Mouse (Mus musculus) olfactory bulb, adult 2 months (tissue): ENCODE measurements around the gene Pacrg.

ENCODE experiments used
- CTCF ChIP-seq: fragments of 200-500 bp; IDR thresholded peaks from 2 replicates; pipeline ENCODE4 v1.5.1; 2012; ENCODE audit warnings: low read depth, mild to moderate bottlenecking, low read length, moderate library complexity; ENCODE audit not compliant: insufficient read depth
- POLR2A ChIP-seq: fragments of 200-500 bp; IDR thresholded peaks from 2 replicates; pipeline ENCODE4 v1.6.1; 2012; ENCODE audit warnings: mild to moderate bottlenecking, low read depth, low read length, moderate library complexity; ENCODE audit not compliant: insufficient read depth

GRCm38 (mm10) chr17:10401529-10401928 lies 438.6 kb downstream of the Pacrg start:
- TF ChIP-seq CTCF (no peak), POLR2A (no peak)
